In genomic region chr8:12607223-12607622, GRCm38 (mm10) we compare ENCODE assay signal across 9 mouse cellular contexts. TPM values are rescaled to one million over a fixed set of nuclear protein-coding genes. Genes with fewer than 3 reads are reported as not detected.
DNase-seq lines count a peak whose midpoint lies in the region; ATAC-seq and TF ChIP-seq lines count a peak whose summit lies in the region.
"Had no signal": no experiment of that assay in that cellular context is flagged by ENCODE, and none has a peak within 500 bp of the region (broad histone marks: within the 10 kb centered on the region; RNA-seq: fewer than 3 reads in every experiment).

No protein-coding gene starts in this region.

- H3K4me2 ChIP-seq in forebrain, embryonic 16.5 days (ENCODE audit: low read length) = no peak overlapping the region
- H3K4me2 ChIP-seq in hindbrain, postnatal 0 days (ENCODE audit: low read depth, low read length) = no peak overlapping the region
- H3K4me2 ChIP-seq: liver, embryonic 15.5 days had no signal

- WGBS in forebrain, embryonic 16.5 days = 22% methylated on average over 6 of the region's 6 CpGs
- WGBS in hindbrain, postnatal 0 days = 25% methylated on average over 6 of the region's 6 CpGs

- TF ChIP-seq CTCF in hindbrain, postnatal 0 days (IDR thresholded peaks at IDR 0.05; ENCODE audit: low read depth) = peak; percentile 99

- H3K9me3 ChIP-seq in forebrain, embryonic 16.5 days (ENCODE audit: control insufficient read depth, low read length) = no peaks in the 10 kb centered on the region
- no peaks in the 10 kb centered on the region for H3K9me3 ChIP-seq in hindbrain, postnatal 0 days (ENCODE audit: low read length)
- H3K9me3 ChIP-seq: liver, embryonic 15.5 days had no signal

- no peak overlapping the region for H3K4me3 ChIP-seq in forebrain, embryonic 16.5 days (replicated peaks; ENCODE audit: low read length)
- no peak overlapping the region for H3K4me3 ChIP-seq in hindbrain, postnatal 0 days (ENCODE audit: low read length)
- H3K4me3 ChIP-seq: liver, embryonic 15.5 days had no signal

- peak; percentile 79 for DNase-seq in NIH3T3 (ENCODE audit: low read depth)
- DNase-seq in cerebellum, adult 11-12 months = peak; percentile 47
- peak; percentile 84 for DNase-seq in hindbrain, postnatal 0 days (ENCODE audit: low spot score)
- DNase-seq in layer of hippocampus, postnatal 25 days (ENCODE audit: extremely low spot score in 1 of 2, low spot score in 1 of 2) = peak; percentile 70 to 89
- DNase-seq in lung, postnatal 4 days = peak; percentile 75 to 85
- DNase-seq in right cerebral cortex, adult 2 months (ENCODE audit: low spot score in 2 of 2) = peak; percentile 83 to 90
- peak; percentile 25 for DNase-seq in urinary bladder, postnatal 10 days (ENCODE audit: low spot score)

- H3K27me3 ChIP-seq in forebrain, embryonic 16.5 days (replicated peaks; ENCODE audit: control insufficient read depth, insufficient read depth, low read length) = no peaks in the 10 kb centered on the region; the same call in 1 of the 2 replicates
- H3K27me3 ChIP-seq in hindbrain, postnatal 0 days (ENCODE audit: insufficient read depth, low read length) = no peaks in the 10 kb centered on the region

- H3K36me3 ChIP-seq in forebrain, embryonic 16.5 days (ENCODE audit: control insufficient read depth, insufficient read depth) = no peaks in the 10 kb centered on the region
- H3K36me3 ChIP-seq in hindbrain, postnatal 0 days (ENCODE audit: insufficient read depth, low read length) = no peaks in the 10 kb centered on the region
- H3K36me3 ChIP-seq: liver, embryonic 15.5 days had no signal

- H3K4me1 ChIP-seq in forebrain, embryonic 16.5 days (replicated peaks; ENCODE audit: control insufficient read depth, insufficient read depth, low read length) = 0 out of 2 replicates have a peak, but pooled peaks cover 5% of the 10 kb centered on the region
- H3K4me1 ChIP-seq in hindbrain, postnatal 0 days (ENCODE audit: insufficient read depth, low read length) = no peaks in the 10 kb centered on the region

- no peak overlapping the region for H3K9ac ChIP-seq in forebrain, embryonic 16.5 days (replicated peaks; ENCODE audit: low read depth, low read length)
- no peak overlapping the region for H3K9ac ChIP-seq in hindbrain, postnatal 0 days (replicated peaks; ENCODE audit: low read length)
- H3K9ac ChIP-seq: liver, embryonic 15.5 days had no signal

- H3K27ac ChIP-seq in forebrain, embryonic 16.5 days (ENCODE audit: low read length) = no peak overlapping the region
- no peak overlapping the region for H3K27ac ChIP-seq in hindbrain, postnatal 0 days
- H3K27ac ChIP-seq: liver, embryonic 15.5 days had no signal

- peak; percentile 50; the same call in 1 of the 2 replicates for ATAC-seq in forebrain, embryonic 16.5 days
- ATAC-seq in hindbrain, postnatal 0 days = peak; percentile 76

RNA-seq across cellular contexts. Expression of gene Spaca7, which starts 34.4 kb away (rescaled TPM):
- polyA plus RNA-seq in forebrain, embryonic 16.5 days (2015; fragmentation: Nextera tagmentation; extraction: Ambion mirVana) = not detected in 2 replicates
- not detected in 2 replicates for total RNA-seq in hindbrain, postnatal 0 days (2014; rRNA removed)
- not detected in 2 replicates for polyA plus RNA-seq in hindbrain, postnatal 0 days (2015; fragmentation: Nextera tagmentation; extraction: Ambion mirVana)
- not detected for total RNA-seq in layer of hippocampus, postnatal 25 days (2021)
- polyA plus RNA-seq: liver, embryonic 15.5 days had no signal

Comparison
In these comparisons a context has a peak if more than half of its experiments do, and no peak if none do; other contexts are left out.
1. DNase-seq: peak in every context shown above with its lines; median percentile 86 in right cerebral cortex, adult 2 months; 84 in hindbrain, postnatal 0 days; 80 in lung, postnatal 4 days; 80 in layer of hippocampus, postnatal 25 days; 79 in NIH3T3; 47 in cerebellum, adult 11-12 months; 25 in urinary bladder, postnatal 10 days.